Mouse (Mus musculus) urinary bladder, postnatal 4 days (tissue): ENCODE data around the gene Eya2.
A peak's percentile ranks its signal among the peaks of the same experiment; 100 is the strongest.

Experiments used
- DNase-seq, 2 experiments: peaks; one replicate each; pipeline ENCODE4 v3.0.0; 2021 to 2022; ENCODE audit warnings: low spot score in 2 of 2

Gene Eya2

GRCm38 (mm10) chr2:165716688-165717087, 121.9 kb downstream of the Eya2 start:
- DNase-seq: no peak

- no peak for DNase-seq
Measured at GRCm38 (mm10) chr2:165717182-165718176, 122.6 kb downstream of the Eya2 start.

- DNase-seq: no peak
Measured at GRCm38 (mm10) chr2:165719382-165719781, 124.5 kb downstream of the Eya2 start.

- no peak for DNase-seq
Measured at GRCm38 (mm10) chr2:165721941-165722340, 127.1 kb downstream of the Eya2 start.

GRCm38 (mm10) chr2:165732552-165733238, 137.9 kb downstream of the Eya2 start:
- DNase-seq: no peak

- DNase-seq: peak in 1 of 2 experiments; percentile 24
Measured at GRCm38 (mm10) chr2:165733701-165734100, 138.9 kb downstream of the Eya2 start.

GRCm38 (mm10) chr2:165736297-165736696, 141.5 kb downstream of the Eya2 start:
- DNase-seq: no peak

- no peak for DNase-seq
Measured at GRCm38 (mm10) chr2:165740381-165740780, 145.5 kb downstream of the Eya2 start.

GRCm38 (mm10) chr2:165740982-165741381, 146.2 kb downstream of the Eya2 start:
- DNase-seq: no peak

GRCm38 (mm10) chr2:165741526-165742050, 146.8 kb downstream of the Eya2 start:
- no peak for DNase-seq

GRCm38 (mm10) chr2:165742210-165742786, 147.5 kb downstream of the Eya2 start:
- no peak for DNase-seq

GRCm38 (mm10) chr2:165745306-165746098, 150.7 kb downstream of the Eya2 start:
- no peak for DNase-seq

- DNase-seq: no peak
Measured at GRCm38 (mm10) chr2:165747975-165748374, 153.1 kb downstream of the Eya2 start.

- no peak for DNase-seq
Measured at GRCm38 (mm10) chr2:165748426-165748825, 153.6 kb downstream of the Eya2 start.

GRCm38 (mm10) chr2:165751068-165751467, 156.2 kb downstream of the Eya2 start:
- DNase-seq: no peak

GRCm38 (mm10) chr2:165752704-165753103, 157.9 kb downstream of the Eya2 start:
- DNase-seq: no peak

GRCm38 (mm10) chr2:165757799-165758198, 163.0 kb downstream of the Eya2 start:
- DNase-seq: no peak

- DNase-seq: no peak
Measured at GRCm38 (mm10) chr2:165758534-165758933, 163.7 kb downstream of the Eya2 start.

- no peak for DNase-seq
Measured at GRCm38 (mm10) chr2:165759421-165759985, 164.7 kb downstream of the Eya2 start.

GRCm38 (mm10) chr2:165768805-165769358, 174.1 kb downstream of the Eya2 start:
- no peak for DNase-seq
